Mouse (Mus musculus) limb, embryonic 10.5 days (tissue): ENCODE results near the gene Gm17374. TPM values are rescaled to one million over a fixed set of nuclear protein-coding genes. Genes with fewer than 3 reads are reported as not detected.

ENCODE experiments used
- DNase-seq: peaks from one replicate; pipeline ENCODE4 v3.0.0-alpha.2; 2017; ENCODE audit warnings: low spot score
- H3K27ac ChIP-seq: fragments of 300-500 bp; sonication (generic); 2 replicates; pipeline ENCODE4 v1.5.1; 2016; ENCODE audit warnings: mild to moderate bottlenecking
- H3K27me3 ChIP-seq: fragments of 300-500 bp; sonication (generic); 2 replicates; pipeline ENCODE4 v1.6.1; 2016; ENCODE audit warnings: low read depth, mild to moderate bottlenecking; ENCODE audit not compliant: poor library complexity, severe bottlenecking
- H3K36me3 ChIP-seq: fragments of 300-500 bp; sonication (generic); 2 replicates; pipeline ENCODE4 v1.6.1; 2016; ENCODE audit warnings: mild to moderate bottlenecking, moderate library complexity
- H3K4me1 ChIP-seq: fragments of 300-500 bp; sonication (generic); 2 replicates; pipeline ENCODE4 v1.6.1; 2016
- H3K4me3 ChIP-seq: fragments of 300-500 bp; sonication (generic); 2 replicates; pipeline ENCODE4 v1.5.1; 2016; ENCODE audit warnings: mild to moderate bottlenecking, moderate library complexity
- H3K9me3 ChIP-seq: fragments of 300-500 bp; sonication (generic); replicated peaks from 2 replicates; pipeline ENCODE4 v1.6.1; 2016; ENCODE audit warnings: mild to moderate bottlenecking
- WGBS: fragments of 180-500 bp; shearing (Covaris S2); methylation state at CpG from one replicate; pipeline ENCODE4 v1.1.7; 2016; 5-methylcytosine and 5-hydroxymethylcytosine counted together
- polyA plus RNA-seq: library from polyadenylated mRNA; unstranded; fragments of >200 nt; fragmentation: Nextera tagmentation; extraction: Ambion mirVana; gene quantifications from 2 replicates; pipeline ENCODE4 v1.2.1, GENCODE M21; 2016

Gm17374 gene
- polyA plus RNA-seq, 1 experiment from 2014 or later, result not detected

- no peak overlapping the region for H3K4me3 ChIP-seq
- no peak for DNase-seq
- no peaks in the 10 kb centered on the region for H3K4me1 ChIP-seq
- peaks cover 57% of the 10 kb centered on the region for H3K36me3 ChIP-seq
- H3K27ac ChIP-seq, result no peak overlapping the region
- 95% methylated on average over 5 of the region's 5 CpGs for WGBS
- H3K27me3 ChIP-seq, result no peaks in the 10 kb centered on the region
- H3K9me3 ChIP-seq, result no peaks in the 10 kb centered on the region
Observed at GRCm38 (mm10) chr2:140202573-140202972, 50.7 kb downstream of the Gm17374 start.

Other genes with a start within 250 kb of the Gm17374 start
- gene Tasp1, start 85.2 kb upstream of the Gm17374 start, polyA plus RNA-seq, result 20.4 and 22.1 TPM in 2 replicates
- 27.8 and 28.9 TPM in 2 replicates for gene Esf1, start 18.5 kb downstream of the Gm17374 start, polyA plus RNA-seq
- 26.8 and 31.5 TPM in 2 replicates for gene Ndufaf5, start 18.6 kb downstream of the Gm17374 start, polyA plus RNA-seq
- gene Sel1l2, start 237.7 kb downstream of the Gm17374 start, polyA plus RNA-seq, result not detected in 2 replicates
- 29.4 and 42.7 TPM in 2 replicates for gene Macrod2, start 243.3 kb downstream of the Gm17374 start, polyA plus RNA-seq